Mouse (Mus musculus): ENCODE data around the gene Harbi1.

Gene Harbi1

DNA sequence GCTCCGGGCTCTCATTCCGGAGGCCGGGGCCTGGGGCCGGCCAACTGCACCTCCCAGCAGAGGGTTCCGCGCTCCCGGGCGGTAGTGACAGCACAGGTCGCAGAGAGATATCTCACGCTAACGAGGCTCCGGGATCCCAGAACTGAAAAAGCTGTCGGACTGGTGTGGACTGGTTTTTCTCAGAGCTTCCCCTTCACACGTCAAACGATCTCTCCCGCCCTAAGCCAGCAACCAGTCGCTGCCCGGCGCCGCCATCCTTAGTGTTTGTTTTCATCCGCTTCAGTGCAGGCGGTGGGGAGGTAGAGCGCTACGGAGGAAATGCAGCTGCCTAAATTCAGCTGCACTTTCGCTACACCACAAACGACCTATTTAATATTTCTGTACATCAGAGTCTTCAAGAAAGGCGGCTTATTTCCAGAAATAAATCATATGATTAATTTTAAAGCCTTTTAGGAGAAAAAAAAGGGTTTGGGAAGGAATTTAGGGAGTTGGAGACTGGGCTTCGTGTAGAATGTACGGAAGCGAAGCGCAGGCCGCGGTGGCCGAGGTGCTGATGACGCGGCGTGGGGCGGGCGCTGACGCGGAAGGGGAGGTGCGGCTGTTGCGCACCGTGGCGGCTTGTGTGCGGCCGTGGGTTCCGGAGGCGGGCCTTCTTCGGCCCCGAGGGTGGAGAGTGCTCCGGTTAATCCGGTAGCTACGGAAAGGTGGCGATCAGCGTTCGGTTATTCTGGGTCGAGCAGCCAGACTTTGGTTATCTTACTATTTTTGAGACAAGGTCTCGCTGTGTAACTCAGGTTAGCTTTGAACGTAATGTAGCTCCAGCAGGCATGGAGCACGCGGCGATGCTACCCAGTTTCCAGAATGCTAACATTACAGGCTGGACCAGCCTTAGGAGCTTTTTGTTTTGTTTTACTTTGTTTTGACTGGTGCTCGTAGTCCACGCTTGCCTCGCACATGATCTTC is at the start of gene Harbi1, which contains the start of gene Atg13:
Gene Harbi1, plus strand, starts transcription at position 581 of the 963 bp plus-strand sequence.
Gene Atg13, minus strand, starts transcription at position 305 of the 963 bp plus-strand sequence.
- peak; percentile 95 for DNase-seq (ENCODE audit: low spot score)

DNA sequence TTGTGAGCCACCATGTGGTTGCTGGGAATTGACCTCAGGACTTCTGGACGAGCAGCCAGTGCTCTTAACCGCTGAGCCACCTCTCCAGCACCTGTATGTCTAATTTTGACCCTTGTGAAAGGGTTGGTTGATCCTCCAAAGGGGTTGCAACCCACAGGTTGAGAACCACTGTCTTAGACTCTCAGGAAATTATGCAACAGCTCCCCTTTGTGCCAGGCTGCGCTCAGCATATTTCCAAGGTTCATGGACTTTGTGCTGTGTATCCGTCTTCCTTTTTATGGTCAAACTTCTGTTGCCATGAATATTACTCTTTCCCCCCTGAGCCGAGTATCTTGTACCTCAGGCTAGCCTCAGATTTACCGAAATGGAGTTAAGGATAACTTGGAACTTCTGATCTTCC is 49.7 kb upstream of the Harbi1 start:
- no peak for DNase-seq (ENCODE audit: low spot score)

DNA sequence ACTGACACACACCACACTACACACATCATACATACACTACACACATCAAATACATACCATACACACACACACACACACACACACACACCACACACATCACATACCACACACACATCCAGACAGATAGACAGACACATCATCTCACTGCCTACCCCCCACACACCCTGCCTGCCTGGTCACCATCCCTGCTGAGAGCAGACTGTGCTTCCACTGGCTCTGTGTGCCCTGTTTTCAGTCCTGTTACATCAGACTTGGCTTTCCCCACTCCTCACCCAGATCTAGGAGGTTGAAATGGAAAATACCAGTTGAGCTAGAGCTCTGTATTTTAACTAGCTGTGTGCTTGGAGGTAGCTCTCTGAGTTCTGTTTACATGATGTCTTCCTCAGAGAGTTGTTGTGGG is 45.9 kb upstream of the Harbi1 start:
- DNase-seq (ENCODE audit: low spot score), result no peak

DNA sequence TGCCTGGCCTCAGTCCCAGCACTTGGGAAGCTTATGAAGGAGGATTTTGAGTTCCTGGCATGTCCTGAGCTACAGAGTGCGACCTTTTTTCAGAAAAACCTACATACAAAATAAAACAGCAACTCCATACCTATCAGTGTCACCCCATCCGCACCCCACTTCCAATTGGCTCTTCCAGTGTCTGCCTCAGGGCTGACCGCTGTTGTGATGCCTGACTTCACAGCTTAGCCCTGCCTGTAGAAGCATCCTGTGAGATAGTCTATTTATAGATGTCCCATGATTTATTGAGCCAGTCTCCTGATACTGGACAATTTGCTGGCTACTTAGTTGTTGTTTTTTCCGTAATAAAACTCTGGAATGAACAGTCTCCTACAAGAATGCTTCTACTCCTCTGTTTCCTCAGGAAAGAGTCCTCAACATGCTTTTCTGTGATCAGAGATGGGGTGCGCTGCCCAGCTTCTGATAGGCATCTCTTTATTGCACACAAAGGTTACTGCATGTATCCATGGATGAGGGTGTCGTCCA is 44.2 kb upstream of the Harbi1 start:
- DNase-seq (ENCODE audit: low spot score), result no peak

DNA sequence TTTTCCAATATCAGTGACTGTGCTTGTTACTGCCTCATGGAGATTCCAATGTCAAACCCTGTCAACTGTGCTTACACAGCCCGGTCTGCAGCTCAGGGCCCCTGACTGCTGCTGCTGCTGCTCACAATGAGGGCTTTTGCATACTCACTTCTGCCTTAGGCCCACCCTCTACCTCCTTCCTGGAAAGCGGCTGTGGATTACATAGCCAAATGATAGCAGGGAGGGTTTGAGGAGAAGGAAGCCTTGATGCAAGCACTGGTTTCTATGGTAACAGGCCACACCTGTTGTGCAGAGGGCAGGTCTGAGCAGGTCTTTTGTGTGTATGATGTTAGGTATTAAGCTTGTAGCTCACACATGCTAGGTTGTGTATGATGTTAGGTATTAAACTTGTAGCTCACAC is 42.9 kb upstream of the Harbi1 start:
- DNase-seq (ENCODE audit: low spot score), result no peak

DNA sequence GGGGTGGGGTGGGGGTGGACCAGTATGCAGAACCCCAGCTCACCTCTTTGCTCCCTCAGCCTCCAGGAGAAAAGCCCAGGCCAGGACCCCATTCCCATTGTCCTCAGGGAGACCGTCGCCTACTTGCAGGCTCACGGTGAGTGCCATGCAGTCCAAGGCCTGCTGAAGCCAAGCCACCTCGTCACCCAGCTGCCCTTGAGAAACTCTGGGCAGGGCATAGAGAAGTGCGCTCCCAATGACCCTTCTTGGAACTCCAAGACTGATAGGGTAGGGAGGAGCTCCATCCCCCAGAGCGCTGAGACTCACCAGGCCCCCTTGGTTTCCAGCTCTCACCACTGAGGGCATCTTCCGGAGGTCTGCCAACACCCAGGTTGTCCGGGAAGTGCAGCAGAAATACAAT is 41.3 kb upstream of the Harbi1 start:
- DNase-seq (ENCODE audit: low spot score), result no peak

DNA sequence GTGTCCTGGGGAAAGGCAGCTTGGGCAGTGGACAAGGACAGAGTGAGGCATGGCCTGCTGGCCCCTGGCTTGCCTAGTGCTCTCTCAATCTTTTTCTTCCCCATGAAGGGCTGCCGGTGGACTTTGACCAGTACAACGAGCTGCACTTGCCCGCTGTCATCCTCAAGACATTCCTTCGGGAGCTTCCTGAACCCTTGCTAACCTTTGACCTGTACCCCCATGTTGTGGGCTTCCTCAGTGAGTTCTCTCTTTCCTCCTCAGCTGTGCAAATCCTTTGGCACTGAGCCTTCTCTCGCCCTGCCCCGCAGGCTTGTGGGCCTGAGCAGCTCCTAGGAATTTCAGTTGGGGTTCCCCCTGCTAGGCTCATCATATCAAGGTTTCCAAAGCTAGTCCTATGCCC is 40.6 kb upstream of the Harbi1 start:
- no peak for DNase-seq (ENCODE audit: low spot score)

DNA sequence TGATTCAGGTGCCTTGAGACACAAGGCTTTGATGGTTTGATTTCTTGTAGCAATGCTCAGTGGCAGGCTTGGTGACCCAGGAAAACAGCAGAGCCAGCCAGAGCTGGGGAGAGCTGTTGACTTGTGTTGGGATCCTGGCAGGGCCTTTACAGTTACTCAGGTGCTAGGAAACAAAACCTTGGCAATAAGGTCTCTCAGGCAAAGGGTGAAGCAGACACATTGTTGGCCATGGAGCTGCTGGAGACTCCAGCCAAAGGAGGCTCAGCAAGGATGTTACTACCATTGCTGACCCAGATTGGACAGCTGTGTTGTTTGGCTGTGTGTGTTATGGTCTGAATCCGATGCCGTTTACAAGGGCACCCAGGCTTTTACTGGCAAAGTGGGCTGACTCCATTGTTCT is 37.1 kb upstream of the Harbi1 start:
- no peak for DNase-seq (ENCODE audit: low spot score)

DNA sequence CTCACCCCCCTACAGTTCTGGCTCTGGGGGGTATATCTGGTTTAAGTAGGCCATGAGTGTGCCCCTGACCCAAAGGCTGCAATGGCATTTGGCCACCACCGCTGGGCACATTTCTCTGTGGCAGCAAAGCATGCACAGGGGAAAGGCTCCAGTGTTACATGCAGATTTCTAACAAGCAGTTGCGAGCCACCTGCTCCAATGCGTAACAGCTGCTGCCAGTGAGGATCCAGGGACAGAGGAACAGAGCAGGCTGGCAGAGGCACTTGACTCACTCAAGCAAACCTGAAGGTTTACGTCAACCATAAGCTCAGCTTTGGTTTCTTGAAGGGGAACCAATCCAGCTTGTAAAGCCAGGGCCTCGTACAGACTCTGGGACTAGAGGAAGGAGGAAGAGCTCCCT is 35.8 kb upstream of the Harbi1 start:
- no peak for DNase-seq (ENCODE audit: low spot score)

DNA sequence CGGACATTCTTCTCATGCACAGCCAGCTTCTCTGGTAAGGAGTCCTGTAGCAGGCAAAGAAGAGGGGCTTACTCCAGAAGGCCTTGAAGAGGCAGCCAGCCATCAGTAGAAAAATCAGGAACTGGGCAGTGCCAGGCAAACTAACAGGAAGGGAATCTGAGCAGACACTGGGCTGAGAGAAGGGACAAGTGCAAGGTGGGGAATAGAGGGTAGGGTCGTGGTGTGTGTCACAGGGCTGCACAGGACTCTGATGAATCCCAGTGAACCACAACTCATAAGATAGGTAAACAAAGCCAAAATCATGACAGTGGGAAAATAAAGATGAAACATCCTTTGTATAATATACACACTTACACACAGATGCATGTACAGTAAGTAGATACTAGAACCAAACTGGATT is 34.2 kb upstream of the Harbi1 start:
- no peak for DNase-seq (ENCODE audit: low spot score)

DNA sequence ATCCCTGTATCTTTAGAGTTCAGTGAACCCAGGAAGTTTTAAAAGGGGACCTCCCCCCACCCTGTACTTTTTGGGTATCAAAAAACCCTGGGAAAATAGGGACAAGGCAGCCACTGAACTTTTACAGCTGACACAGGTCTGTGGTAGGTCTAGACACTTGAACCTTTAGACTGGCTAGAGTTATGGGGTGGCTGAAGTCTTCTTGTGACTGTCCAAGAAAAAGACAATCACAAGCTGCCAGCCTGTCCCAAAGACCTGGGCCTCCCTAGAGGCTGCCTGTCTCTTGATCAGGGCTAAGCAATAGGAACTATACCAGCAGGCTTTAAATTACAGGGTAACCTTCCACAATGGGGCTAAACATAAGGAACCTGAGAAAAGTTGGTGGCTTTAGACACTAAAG is 33.7 kb upstream of the Harbi1 start:
- no peak for DNase-seq (ENCODE audit: low spot score)

DNA sequence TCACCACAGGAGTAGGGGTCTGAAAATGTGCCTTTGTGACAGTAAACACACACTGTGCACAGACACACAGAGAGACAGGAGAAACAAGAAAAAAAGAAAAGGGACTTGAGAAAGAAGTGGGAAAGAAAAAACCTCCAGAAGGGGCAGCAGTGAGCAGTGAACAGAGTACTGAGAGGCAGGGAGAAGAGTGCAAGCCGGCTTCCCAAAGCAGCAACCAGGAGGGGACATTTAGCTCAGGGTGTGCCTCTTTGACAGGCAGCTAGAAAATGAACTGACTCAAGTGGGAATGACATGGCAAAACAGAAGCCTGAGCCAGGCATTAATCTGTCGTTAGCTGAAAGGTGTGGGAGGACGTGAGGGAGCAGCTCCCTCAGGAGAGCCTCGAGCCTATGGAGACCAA is 27.8 kb upstream of the Harbi1 start:
- peak; percentile 57 for DNase-seq (ENCODE audit: low spot score)

DNA sequence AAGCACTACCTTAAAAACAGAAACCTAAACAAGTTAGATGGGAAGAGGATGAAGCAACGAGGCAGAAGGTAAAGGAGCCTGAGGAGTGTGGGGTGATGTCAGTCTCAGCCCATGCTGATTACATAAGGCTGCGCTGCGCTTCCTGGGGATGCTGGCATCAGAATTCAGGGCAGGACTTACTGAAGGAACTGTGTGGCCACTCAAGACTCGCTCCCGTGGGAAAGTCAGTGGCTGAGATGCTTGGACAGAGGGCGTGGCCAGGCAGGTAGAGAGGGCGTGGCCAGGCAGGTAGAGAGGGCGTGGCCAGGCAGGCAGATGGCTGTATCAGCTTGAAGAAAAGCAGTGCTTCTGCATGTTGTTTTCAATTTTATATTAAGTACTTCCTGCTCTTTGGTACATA is 26.7 kb upstream of the Harbi1 start:
- peak; percentile 63 for DNase-seq (ENCODE audit: low spot score)

DNA sequence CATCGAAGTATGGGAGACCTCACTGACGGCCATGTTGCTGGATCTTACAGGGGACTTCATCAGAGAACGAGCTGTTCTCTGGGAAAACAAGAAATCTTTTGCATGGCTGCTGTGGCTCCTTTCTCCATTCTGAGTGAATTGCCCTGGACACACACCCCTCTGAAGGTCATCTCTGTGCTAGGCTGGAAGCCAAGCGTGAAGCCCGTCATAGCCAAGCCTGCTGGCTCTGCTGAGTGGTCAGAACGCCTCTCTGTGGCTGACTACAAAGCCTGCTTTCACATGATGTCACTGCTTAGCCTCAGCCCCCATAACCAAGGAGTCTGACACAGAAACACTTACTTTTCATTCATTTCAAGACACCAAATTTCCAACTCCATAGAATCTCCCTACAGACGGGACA is 21.2 kb upstream of the Harbi1 start:
- DNase-seq (ENCODE audit: low spot score), result no peak

DNA sequence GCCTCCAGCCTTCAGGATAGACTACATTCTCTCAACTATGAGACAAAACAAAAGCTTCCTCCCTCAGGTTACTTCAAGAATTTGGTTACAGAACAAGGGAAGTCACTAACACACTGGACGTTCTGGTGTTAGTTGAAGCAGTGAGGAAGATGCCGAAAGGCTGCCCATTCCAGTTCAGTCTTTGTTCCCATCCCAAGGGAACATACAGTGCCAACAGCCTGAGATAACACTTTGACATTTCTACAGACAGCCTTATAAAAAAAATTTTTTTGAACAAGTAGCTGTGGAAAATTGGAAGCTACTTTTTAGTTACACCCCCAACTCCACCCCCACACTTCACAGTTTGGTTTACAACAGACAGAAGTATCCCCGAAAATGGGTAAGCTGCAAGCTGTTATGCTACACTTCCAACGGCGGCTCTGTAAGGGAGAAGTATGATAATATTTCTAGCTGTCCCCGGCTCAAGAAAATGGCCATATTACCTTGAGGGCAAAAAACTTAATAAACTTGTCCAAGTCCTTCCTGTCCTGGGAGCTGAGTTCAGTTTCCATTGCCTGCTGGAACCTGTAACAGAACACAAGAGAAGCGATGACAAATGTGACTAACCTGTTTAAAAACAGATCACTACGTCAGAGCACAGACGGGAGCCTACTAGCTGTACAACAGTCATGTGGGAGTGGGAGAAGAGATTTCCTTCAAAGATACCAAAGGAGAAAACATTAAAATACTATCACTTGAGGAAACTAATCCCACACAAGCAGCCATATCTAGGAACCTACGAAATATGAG is 15.0 kb upstream of the Harbi1 start:
- no peak for DNase-seq (ENCODE audit: low spot score)

DNA sequence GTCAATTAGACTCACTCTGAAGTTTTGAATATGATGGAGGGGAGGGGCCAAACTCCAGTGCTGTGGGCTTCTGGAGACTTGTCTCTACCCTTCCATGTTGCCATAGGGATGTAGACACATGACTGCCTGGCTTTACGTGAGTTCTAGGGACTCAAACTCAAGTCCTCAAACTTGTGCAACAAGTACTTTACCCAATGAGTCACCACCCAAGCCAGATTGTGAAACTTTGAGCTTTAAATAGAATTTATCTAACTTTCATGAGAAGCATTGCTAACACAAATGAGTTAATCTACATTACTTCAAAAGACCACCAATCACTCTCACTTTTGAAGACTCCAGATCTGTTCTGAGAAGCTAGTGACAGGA is 14.4 kb upstream of the Harbi1 start:
- peak; percentile 68 for DNase-seq (ENCODE audit: low spot score)

DNA sequence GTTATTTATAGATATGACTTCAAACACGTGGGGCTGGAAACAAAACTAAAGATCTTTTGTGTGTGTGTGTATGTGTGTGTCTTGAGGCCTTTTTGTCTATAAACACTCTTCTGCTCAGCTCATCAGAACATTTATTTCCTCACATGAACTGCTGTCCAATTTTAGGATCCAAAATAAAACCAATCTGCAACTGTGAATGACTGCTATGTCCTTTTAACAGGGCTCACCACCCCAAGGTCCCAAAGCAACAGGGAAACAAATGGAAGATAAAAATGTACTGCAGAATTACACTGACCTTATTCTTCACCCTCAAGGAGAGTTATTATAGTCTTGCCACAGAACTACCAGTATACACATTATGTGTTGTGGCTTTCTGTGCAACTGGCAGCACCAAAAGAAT is 11.4 kb upstream of the Harbi1 start:
- no peak for DNase-seq (ENCODE audit: low spot score)

DNA sequence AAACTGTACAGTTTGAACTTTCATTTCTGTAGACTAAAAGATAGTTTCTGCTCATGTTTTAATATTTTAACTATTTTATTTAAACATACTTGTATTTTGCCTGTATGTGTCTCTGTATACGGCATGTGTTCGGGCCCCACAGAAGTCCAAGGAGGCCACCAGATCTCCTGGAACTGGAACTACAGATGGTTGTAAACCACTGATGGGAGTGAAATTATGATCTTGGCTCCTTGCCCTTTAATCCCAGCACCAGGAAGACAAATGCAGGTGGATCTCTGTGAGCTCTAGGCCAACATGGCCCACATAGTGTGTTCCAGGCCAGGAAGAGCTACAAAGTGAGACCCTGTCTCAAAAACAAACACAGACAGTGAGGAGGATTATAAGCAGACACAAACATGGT is 9.3 kb upstream of the Harbi1 start:
- no peak for DNase-seq (ENCODE audit: low spot score)

DNA sequence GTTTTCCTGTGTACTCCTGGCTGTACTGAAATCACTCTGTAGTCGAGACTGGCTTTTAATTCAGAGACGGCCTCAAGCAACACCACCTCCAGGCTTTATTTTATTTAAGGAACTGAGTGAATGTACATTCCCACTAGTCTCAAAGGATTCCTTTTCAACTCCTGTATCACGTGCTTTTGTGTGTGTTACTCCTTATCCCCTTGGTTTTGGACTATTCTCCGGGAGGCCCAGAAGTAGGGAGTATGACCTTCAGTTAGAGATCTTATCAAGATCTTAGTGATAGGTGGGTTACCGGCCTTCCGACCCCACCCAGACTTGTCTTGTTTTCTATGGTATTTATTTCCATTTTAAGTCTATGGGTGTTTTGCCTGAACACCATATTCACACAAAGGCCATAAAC is 4.9 kb upstream of the Harbi1 start:
- no peak for DNase-seq (ENCODE audit: low spot score)

DNA sequence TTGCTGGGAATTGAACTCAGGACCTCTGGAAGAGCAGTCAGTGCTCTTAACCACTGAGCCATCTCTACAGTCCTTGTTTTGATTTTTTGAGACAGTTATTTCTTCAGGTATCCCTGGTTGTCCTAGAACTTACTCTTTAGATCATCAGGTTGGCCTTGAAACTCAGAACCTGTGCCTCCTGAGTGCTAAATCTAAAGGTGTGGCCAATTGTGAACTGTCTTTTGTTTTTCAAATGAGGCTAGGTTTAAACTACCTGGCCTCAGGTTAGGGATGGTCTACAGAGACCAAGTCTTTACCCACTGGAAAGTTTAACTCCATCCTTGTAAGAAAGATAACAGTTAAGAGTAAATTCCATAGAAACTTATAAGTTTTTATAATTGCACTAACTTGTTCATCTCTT is 4.2 kb upstream of the Harbi1 start:
- no peak for DNase-seq (ENCODE audit: low spot score)

DNA sequence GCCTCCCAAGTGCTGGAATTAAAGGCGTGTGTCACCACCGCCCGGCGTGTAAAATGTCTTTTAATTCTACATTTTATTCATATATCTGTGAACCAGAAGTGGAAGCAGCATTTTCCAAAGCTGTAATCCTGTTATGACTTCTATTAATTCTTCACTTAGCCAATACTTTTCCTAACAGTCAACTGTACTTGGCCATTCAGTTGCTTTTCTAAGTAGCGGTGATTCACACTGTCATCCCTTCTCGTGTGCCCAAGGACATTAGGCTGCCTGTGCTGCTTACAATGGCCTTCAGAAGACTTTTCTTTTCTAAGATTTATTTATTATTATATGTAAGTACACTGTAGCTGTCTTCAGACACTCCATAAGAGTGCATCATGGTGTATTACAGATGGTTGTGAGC is 2.3 kb upstream of the Harbi1 start:
- no peak for DNase-seq (ENCODE audit: low spot score)

DNA sequence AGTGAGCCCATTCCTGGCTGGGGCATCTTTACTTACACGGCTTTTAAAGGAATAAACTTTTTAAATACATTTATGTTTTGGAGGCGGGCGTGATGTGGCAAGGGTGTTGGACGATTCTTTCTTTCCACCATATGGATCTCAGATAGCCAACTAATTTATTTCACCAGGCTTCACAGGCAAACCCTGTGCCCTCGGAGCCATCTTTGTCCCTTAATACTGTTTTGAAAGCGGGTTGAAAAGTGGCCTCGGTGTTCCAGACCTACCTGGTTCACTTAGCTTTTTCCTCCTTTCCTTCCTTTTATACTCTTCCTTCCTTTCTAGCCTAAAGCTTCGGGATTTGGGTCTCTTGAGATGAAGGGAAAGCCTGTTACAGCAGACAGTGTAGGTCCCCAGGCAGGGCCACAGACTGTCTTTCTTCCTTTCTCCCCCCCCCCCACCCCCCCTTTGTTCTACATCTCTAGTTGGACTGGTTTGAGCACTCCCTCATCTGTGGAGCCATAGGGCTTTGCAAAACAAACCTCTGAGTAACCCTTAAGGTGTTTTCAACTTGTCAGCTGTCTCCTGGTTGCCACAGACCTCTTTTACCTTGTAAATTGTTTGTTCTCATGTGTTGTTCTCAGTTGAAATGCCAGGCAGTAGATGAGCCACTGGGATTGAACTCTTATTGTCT is 739 bp downstream of the Harbi1 start:
- DNase-seq (ENCODE audit: low spot score), result no peak
